Mouse (Mus musculus) embryonic facial prominence, embryonic 10.5 days (tissue): ENCODE results near the gene Ptpre. TPM values are rescaled to one million over a fixed set of nuclear protein-coding genes. Genes with fewer than 3 reads are reported as not detected.
"Not testable (repeated sequence)": the region's sequence is repeated elsewhere in the genome, so short reads cannot be mapped to it uniquely, and the experiment has no call there.

Experiments
- DNase-seq: peaks from one replicate; pipeline ENCODE4 v3.0.0-alpha.2; 2017; ENCODE audit warnings: low spot score
- H3K27ac ChIP-seq: fragments of 300-500 bp; sonication (generic); replicated peaks from 2 replicates; pipeline ENCODE4 v1.5.1; 2016; ENCODE audit warnings: mild to moderate bottlenecking
- H3K27me3 ChIP-seq: fragments of 300-500 bp; sonication (generic); replicated peaks from 2 replicates; pipeline ENCODE4 v1.6.1; 2016; ENCODE audit warnings: low read depth, mild to moderate bottlenecking; ENCODE audit not compliant: poor library complexity, severe bottlenecking
- H3K36me3 ChIP-seq: fragments of 300-500 bp; sonication (generic); replicated peaks from 2 replicates; pipeline ENCODE4 v1.6.1; 2016; ENCODE audit warnings: mild to moderate bottlenecking, moderate library complexity
- H3K4me1 ChIP-seq: fragments of 300-500 bp; sonication (generic); 2 replicates; pipeline ENCODE4 v1.6.1; 2016
- H3K4me3 ChIP-seq: fragments of 300-500 bp; sonication (generic); 2 replicates; pipeline ENCODE4 v1.5.1; 2016; ENCODE audit warnings: mild to moderate bottlenecking, moderate library complexity
- H3K9me3 ChIP-seq: fragments of 300-500 bp; sonication (generic); 2 replicates; pipeline ENCODE4 v1.6.1; 2016; ENCODE audit warnings: mild to moderate bottlenecking
- WGBS: fragments of 180-500 bp; shearing (Covaris S2); methylation state at CpG from one replicate; pipeline ENCODE4 v1.1.7; 2016; 5-methylcytosine and 5-hydroxymethylcytosine counted together
- polyA plus RNA-seq: library from polyadenylated mRNA; unstranded; fragments of >200 nt; fragmentation: Nextera tagmentation; extraction: Ambion mirVana; gene quantifications from 2 replicates; pipeline ENCODE4 v1.2.1, GENCODE M21; 2016

Gene Ptpre
- polyA plus RNA-seq, 1 experiment from 2014 or later, result 1.0 TPM

DNA sequence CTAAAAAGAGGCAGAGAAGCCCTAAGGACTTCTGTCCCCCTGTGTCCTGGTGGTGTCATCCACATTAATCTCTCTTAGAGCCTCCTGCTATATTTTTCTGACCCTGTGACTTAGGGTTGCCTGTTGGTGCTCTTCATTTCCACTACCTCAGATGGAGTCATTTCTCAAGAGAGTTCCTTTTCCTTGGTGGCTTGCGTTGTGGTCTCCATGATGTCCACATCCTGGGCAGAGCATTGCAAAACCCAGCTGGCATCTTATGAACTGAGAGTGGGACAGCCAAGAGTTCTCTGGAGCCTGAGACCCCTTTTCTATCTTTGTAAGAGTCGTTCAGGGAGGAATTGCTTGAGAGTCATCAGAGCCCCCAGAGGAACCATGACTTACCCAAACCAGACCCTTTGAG is 129.0 kb downstream of the Ptpre start:
- peaks cover 16% of the 10 kb centered on the region for H3K4me1 ChIP-seq
- no peak overlapping the region for H3K27ac ChIP-seq
- H3K9me3 ChIP-seq, result no peaks in the 10 kb centered on the region
- WGBS, result 90% methylated on average over 2 of the region's 2 CpGs
- H3K36me3 ChIP-seq, result no peaks in the 10 kb centered on the region
- no peak for DNase-seq
- H3K4me3 ChIP-seq, result no peak overlapping the region
- no peaks in the 10 kb centered on the region for H3K27me3 ChIP-seq

DNA sequence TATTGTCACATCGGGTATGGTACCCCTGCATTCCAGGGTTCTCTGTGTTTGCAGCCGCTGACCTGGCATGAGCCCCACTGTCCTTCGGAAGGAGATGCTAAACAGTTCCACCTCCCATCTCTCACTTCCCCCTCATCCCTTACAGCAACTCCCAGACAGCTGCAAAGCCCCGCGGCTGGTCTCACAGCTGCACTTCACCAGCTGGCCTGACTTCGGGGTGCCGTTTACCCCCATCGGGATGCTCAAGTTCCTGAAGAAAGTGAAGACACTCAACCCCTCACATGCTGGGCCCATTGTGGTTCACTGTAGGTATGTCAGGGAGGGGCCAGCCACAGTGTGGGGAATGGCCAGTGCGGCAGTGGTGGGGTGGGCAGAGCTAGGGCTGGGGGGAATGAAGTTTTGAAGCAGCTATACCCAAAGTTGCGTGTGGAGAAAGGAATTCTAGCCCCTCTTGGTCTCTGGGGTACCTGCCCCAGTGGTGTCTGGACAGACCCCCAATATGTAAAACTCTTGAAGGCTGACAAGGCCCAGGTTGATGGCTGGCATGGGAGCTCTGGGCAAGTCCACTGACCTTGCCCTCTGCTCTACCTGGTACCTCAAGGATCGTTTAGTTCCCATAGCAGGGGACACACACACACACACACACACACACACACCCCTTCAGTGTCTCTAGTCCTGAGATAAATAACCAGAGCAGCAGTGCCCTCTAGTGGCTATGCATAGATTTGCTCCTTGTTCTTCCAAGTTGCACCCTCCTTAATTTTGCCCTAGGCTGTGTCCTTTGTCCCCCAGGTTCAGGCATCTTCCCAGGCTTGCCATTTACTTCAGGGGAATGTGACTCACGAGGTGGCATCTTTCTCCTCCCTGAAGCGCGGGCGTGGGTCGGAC is 131.8 kb downstream of the Ptpre start:
- no peaks in the 10 kb centered on the region for H3K36me3 ChIP-seq
- no peak overlapping the region for H3K4me3 ChIP-seq
- 0 out of 2 replicates have a peak overlapping the region, but pooled peaks have one; percentile 10 for H3K27ac ChIP-seq
- H3K27me3 ChIP-seq, result no peaks in the 10 kb centered on the region
- H3K4me1 ChIP-seq, result peaks cover 16% of the 10 kb centered on the region
- no peaks in the 10 kb centered on the region for H3K9me3 ChIP-seq
- 39% methylated on average over 16 of the region's 16 CpGs for WGBS
- peak; percentile 65 for DNase-seq

DNA sequence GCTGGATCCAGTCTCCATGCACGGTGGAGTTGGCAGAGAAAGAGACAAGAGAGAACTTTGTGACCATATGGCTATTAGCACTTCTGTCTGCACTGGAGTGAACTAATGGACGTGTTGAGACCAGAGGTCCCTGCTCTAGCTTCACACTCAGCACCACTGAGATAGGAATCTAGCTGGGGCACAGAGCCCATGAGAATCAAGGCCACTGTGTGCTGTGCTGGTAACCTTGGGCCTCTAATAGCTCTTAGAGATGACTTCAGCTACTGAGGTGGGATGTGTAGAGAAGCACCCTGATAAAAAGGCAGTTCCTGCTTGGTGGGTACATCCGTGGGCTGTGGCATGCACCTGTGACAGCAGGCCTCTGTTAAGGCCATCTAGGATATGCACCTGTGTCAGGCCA is 136.3 kb downstream of the Ptpre start:
- no peaks in the 10 kb centered on the region for H3K27me3 ChIP-seq
- no peak overlapping the region for H3K27ac ChIP-seq
- H3K4me3 ChIP-seq, result no peak overlapping the region
- H3K36me3 ChIP-seq, result no peaks in the 10 kb centered on the region
- WGBS, result 79% methylated on average over 3 of the region's 3 CpGs
- no peak for DNase-seq
- no peaks in the 10 kb centered on the region for H3K9me3 ChIP-seq
- 0 out of 2 replicates have a peak, but pooled peaks cover 6% of the 10 kb centered on the region for H3K4me1 ChIP-seq

DNA sequence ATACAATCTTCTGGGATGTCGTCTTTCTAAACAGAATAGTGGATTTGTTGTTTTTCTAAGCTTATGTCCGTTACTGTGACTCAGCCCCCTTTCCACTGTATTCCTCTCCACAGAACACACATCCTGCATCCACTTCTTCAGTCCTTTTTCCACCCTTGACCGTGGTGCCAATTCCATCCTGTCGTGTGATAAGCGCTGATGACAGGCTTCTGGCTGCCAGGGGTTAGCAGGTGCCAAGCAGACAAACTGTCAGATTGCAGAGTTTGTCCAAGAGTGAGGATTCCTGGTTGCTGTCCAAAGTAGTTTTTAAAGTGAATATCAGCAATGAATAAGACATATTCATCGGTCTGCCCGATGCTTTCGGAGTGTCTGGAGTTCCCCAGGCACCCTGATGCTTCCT is 139.4 kb downstream of the Ptpre start:
- Histone ChIP-seq H3K9me3 (no peaks in the 10 kb centered on the region), H3K36me3 (no peaks in the 10 kb centered on the region), H3K27ac (no peak overlapping the region), H3K4me3 (no peak overlapping the region), H3K4me1 (no peaks in the 10 kb centered on the region), H3K27me3 (no peaks in the 10 kb centered on the region)
- 86% methylated on average over 8 of the region's 8 CpGs for WGBS
- no peak for DNase-seq

DNA sequence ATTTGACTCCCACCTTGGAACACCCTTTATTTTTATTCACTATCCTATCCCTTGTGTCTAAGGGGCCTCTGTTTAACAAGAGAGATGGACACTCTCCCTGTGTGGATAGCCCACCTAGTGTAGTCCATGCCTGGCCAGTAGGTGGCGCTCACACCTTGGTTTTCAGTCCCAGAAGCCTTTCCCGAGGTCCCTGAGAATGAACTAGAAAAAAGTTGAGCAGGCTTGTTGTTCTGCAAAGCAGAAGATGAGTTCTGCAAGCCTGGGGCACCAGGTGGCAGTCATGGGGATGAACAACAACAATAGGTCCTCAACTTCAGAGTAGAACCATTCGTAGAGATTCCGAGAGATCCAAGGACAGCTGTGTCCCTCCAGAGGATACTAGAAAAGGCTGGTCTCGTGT is 143.1 kb downstream of the Ptpre start:
- H3K9me3 ChIP-seq, result no peaks in the 10 kb centered on the region
- peaks cover 6% of the 10 kb centered on the region for H3K36me3 ChIP-seq
- no peaks in the 10 kb centered on the region for H3K4me1 ChIP-seq
- H3K27ac ChIP-seq, result no peak overlapping the region
- DNase-seq, result peak; percentile 60
- 68% methylated on average over 5 of the region's 5 CpGs for WGBS
- no peak overlapping the region for H3K4me3 ChIP-seq
- H3K27me3 ChIP-seq, result no peaks in the 10 kb centered on the region

DNA sequence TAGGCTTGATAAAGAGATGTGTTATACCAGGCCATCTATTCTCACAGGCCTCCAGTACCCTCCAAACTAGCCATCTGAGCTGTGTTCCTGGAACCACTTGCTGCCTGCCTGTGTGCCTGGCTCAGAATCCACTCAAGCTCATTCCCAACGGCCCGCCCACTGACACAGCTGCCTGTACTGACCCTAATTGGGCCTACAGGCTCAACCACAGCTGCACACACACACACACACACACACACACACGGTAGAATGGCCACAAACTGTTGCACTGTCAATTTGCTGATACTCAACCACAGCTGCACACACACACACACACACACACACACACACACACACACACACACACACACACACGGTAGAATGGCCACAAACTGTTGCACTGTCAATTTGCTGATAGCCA is 146.8 kb downstream of the Ptpre start:
- H3K4me3 ChIP-seq, H3K4me1 ChIP-seq, H3K27ac ChIP-seq, H3K27me3 ChIP-seq, DNase-seq, H3K9me3 ChIP-seq: not testable (repeated sequence)
- WGBS, result 70% methylated on average over 4 of the region's 4 CpGs
- H3K36me3 ChIP-seq, result peaks cover 44% of the 10 kb centered on the region

DNA sequence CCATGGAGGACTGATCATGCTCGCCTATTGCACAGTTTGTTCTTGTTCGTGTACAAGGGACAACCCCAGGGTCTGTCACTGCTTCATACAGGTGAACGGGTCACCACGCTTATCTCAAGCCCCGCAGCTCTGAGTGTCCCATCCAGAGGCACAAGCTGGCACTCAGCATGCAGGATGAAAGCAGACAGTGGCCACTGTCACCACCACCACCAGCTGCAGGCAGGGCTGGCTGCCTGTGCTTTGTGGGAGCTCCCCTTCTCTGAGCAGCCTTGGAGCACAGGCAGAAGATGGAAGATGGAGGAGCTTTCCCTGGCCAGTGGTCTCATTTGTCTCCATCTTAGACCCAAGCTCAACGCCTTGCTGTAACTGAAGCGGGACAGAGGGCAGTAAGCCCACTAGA is 147.7 kb downstream of the Ptpre start:
- H3K36me3 ChIP-seq, result peaks cover 52% of the 10 kb centered on the region
- 89% methylated on average over 7 of the region's 7 CpGs for WGBS
- no peak overlapping the region for H3K4me3 ChIP-seq
- H3K27me3 ChIP-seq, result no peaks in the 10 kb centered on the region
- DNase-seq, result no peak
- H3K27ac ChIP-seq, result no peak overlapping the region
- no peaks in the 10 kb centered on the region for H3K9me3 ChIP-seq
- H3K4me1 ChIP-seq, result no peaks in the 10 kb centered on the region

DNA sequence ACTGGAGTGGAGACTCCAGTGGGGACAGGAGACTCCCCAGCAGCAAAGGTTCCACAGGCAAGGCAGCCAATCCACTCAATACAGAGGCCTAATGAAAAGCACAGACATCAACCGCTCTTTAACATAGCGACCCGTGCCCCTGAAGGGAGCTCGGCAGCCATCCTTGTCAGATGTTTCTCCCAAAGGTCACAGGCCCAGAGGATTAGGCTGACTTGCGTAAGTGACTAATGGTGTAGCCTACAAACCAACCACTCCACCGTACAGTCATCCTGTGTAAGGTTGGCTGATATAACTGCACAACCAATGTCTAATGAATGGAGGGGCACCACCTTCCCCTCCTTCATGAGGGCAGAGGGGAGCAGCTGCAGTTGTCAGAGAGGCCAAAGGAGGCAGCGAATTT is 152.1 kb downstream of the Ptpre start:
- Histone ChIP-seq H3K27me3 (no peaks in the 10 kb centered on the region), H3K27ac (no peak overlapping the region), H3K9me3 (no peaks in the 10 kb centered on the region), H3K4me1 (no peaks in the 10 kb centered on the region), H3K36me3 (peaks cover 97% of the 10 kb centered on the region), H3K4me3 (no peak overlapping the region)
- WGBS, result 94% methylated on average over 7 of the region's 7 CpGs
- no peak for DNase-seq

DNA sequence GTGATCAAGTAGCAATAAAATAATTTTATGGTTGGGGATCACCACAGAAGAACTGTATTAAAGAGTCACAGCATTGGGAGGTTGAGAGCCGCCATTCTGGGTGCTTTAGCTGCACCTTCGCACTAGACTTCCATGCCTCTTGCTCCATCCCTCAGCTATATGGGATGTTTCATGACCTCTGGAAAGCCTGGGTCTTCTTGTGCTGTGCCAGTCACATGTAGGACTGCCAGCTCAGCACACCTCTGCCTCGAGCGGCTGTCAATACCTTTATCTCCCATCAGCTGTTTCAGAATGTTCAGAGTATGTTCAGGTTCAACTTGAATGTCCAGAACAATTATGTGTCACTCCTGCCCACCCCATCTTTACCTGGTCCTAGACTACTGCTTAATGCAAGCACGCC is 154.7 kb downstream of the Ptpre start:
- H3K27me3 ChIP-seq, result no peaks in the 10 kb centered on the region

DNA sequence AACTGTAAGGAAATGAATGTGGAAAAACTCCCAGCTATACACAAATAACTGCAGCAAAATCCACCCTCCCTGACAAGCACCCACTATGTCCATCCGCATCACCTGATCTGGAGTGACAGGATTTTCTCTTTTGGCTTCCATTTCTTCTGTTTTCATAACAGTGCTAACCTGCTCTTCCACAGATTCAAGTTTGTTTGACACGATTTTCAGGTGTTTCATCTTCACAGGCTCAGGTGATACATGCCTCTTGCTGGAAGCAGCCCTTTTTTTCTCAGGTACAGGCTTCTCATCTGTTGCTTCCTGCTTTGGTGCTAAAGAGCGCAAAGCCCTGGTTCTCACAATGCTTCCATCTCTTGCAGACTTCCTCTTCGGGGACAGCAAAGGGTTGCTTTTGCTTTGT is 156.8 kb downstream of the Ptpre start:
- Histone ChIP-seq H3K9me3 (no peaks in the 10 kb centered on the region), H3K4me1 (no peaks in the 10 kb centered on the region), H3K4me3 (no peak overlapping the region), H3K36me3 (peaks cover 100% of the 10 kb centered on the region), H3K27me3 (no peaks in the 10 kb centered on the region), H3K27ac (no peak overlapping the region)
- WGBS, result 89% methylated on average over 4 of the region's 4 CpGs
- DNase-seq, result no peak

More for the DNA sequence above, 154.7 kb downstream of the Ptpre start:
- no peaks in the 10 kb centered on the region for H3K4me1 ChIP-seq
- WGBS, result 98% methylated on average over 5 of the region's 5 CpGs
- no peak overlapping the region for H3K27ac ChIP-seq
- no peaks in the 10 kb centered on the region for H3K9me3 ChIP-seq
- no peak overlapping the region for H3K4me3 ChIP-seq
- H3K36me3 ChIP-seq, result peaks cover 100% of the 10 kb centered on the region
- no peak for DNase-seq

DNA sequence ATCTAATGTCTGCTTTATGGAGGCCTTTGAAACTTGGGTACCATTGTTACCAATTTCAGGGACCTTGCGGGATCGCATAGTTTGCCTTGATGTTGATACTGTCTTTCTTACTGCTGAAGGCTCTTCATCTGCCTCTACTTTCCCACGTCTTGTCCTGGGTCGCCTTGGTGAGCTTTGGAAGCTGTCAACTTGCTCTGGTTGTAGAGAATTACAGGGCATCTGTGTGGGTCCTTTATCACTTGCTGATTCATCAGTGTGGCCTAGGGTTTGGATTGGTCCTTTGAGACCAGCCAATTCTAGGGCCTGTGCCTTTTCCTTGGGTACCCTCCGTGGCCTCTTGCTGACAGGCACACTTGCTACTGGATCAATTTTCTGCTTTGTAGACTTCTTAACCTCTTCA is 157.5 kb downstream of the Ptpre start:
- Histone ChIP-seq H3K27me3 (no peaks in the 10 kb centered on the region), H3K36me3 (peaks cover 100% of the 10 kb centered on the region), H3K4me1 (no peaks in the 10 kb centered on the region), H3K4me3 (no peak overlapping the region), H3K9me3 (no peaks in the 10 kb centered on the region), H3K27ac (no peak overlapping the region)
- WGBS, result 97% methylated on average over 5 of the region's 5 CpGs
- DNase-seq, result no peak

DNA sequence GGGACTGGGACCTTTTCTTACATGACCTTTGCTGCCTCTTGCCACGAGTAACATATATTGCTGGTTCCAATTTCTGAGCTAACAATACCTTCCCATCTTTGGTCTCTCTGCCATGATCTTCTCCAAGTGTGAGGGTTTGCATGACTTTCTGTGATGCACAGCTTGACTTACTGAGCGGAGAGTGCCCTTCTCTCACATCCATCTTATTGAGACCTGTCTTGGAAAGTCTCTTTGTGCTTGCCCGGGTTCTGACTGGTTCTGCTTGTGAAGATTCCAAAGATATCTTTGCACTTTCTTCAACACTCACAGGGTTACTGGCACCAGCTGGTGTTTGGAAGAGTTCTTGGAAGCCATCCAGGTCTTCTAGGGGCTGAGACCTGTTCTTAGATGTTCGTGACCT is 158.8 kb downstream of the Ptpre start:
- H3K27ac ChIP-seq, result no peak overlapping the region
- H3K36me3 ChIP-seq, result peaks cover 100% of the 10 kb centered on the region
- no peaks in the 10 kb centered on the region for H3K27me3 ChIP-seq
- no peaks in the 10 kb centered on the region for H3K9me3 ChIP-seq
- H3K4me3 ChIP-seq, result no peak overlapping the region
- H3K4me1 ChIP-seq, result no peaks in the 10 kb centered on the region
- WGBS, result 94% methylated on average over 4 of the region's 4 CpGs
- DNase-seq, result no peak

DNA sequence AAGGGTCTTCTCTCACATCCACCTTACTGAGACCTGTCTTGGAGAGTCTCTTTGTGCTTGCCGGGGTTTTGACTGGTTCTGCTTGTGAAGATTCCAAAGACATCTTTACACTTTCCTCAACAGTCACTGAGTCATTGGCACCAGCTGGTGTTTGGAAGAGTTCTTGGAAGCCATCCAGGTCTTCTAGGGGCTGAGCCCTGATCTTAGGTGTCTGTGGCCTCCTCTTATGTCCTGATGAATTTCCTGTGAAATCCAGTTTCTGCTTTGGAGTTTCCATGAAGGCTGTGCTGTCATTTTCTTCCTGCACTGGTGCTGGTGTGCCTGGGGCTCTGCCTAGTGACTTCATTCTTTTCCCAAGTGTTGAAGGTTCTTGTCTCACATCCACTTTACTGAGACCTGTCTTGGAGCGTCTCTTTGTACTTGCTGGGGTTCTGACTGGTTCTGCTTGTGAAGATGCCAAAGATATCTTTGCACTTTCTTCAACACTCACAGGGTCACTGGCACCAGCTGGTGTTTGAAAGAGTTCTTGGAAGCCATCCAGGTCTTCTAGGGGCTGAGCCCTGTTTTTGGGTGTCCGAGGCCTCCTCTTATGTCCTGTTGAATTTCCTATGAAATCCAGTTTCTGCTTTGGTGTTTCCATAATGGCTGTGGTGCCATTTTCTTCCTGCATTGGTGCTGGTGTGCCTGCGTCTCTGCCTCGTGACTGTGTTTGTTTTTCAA is 159.9 kb downstream of the Ptpre start:
- DNase-seq, H3K27ac ChIP-seq, H3K27me3 ChIP-seq, H3K4me3 ChIP-seq, H3K4me1 ChIP-seq, H3K9me3 ChIP-seq: not testable (repeated sequence)
- H3K36me3 ChIP-seq, result peaks cover 100% of the 10 kb centered on the region
- WGBS, result 96% methylated on average over 5 of the region's 5 CpGs
